Mouse (Mus musculus) neutrophil, adult 59 days (primary cell): ENCODE results near the gene Tagap. TPM values are rescaled to one million over a fixed set of nuclear protein-coding genes. Genes with fewer than 3 reads are reported as not detected.

Source experiments
- total RNA-seq, 2 experiments: library from RNA; stranded (reverse); gene quantifications; 1 replicate in 1 of 2; 2 replicates in 1 of 2; pipeline ENCODE4 v1.2.4; 2023

Gene Tagap
- 10 to 100 TPM; 76.7 to 99.3 TPM for total RNA-seq

GRCm38 (mm10) chr17:7925413-7926160, at the start of gene Tagap:
TSS of gene Tagap (plus strand) at chr17:7926000.

GRCm38 (mm10) chr17:7945117-7946052, 19.6 kb downstream of the Tagap start, which contains the start of gene Rsph3a:
TSS of gene Rsph3a (plus strand) at chr17:7945614.

Other genes starting within 250 kb of the Tagap start
- gene Fndc1, start 98.7 kb upstream of the Tagap start, total RNA-seq = not detected
- 10 to 100 TPM; 23.4 to 33.1 TPM for gene Rsph3a, start 19.6 kb downstream of the Tagap start, total RNA-seq
- gene Gm49673, start 221.8 kb downstream of the Tagap start, total RNA-seq = under 1 TPM; 0.73 to 0.75 TPM
- gene Rnaset2a, start 222.1 kb downstream of the Tagap start, total RNA-seq = 10 to 100 TPM; 26.8 to 29.4 TPM
- 10 to 100 TPM; 13.7 to 19.9 TPM for gene Fgfr1op, start 239.5 kb downstream of the Tagap start, total RNA-seq